Mouse (Mus musculus): ENCODE data around the gene Muc13.

- TF ChIP-seq CTCF (IDR thresholded peaks at IDR 0.05; ENCODE audit: control insufficient read depth, insufficient read depth, insufficient read length) (no peak), MYOD1 (IDR thresholded peaks at IDR 0.05; ENCODE audit: control insufficient read depth, insufficient read length, low read depth) (no peak), MYOG (IDR thresholded peaks at IDR 0.05; ENCODE audit: control insufficient read depth, extremely low read depth, insufficient read length) (no peak), MAX (IDR thresholded peaks at IDR 0.05) (no peak), FOSL1 (IDR thresholded peaks at IDR 0.05; ENCODE audit: insufficient read depth, low read length, poor library complexity, severe bottlenecking) (no peak), USF1 (IDR thresholded peaks at IDR 0.05; ENCODE audit: low read depth) (no peak), CEBPB (IDR thresholded peaks at IDR 0.05; ENCODE audit: low read depth) (no peak)
These were observed 48.4 kb downstream of the Muc13 start for GRCm38 (mm10) chr16:33842081-33842880.
